Mouse (Mus musculus) large intestine, adult 2 months (tissue): ENCODE results near the gene Padi2. TPM values are rescaled to one million over a fixed set of nuclear protein-coding genes. Genes with fewer than 3 reads are reported as not detected.

Experiments
- DNase-seq: peaks from one replicate; pipeline ENCODE4 v3.0.0-alpha.2; 2012; ENCODE audit warnings: low read depth, low spot score
- WGBS: fragments of 180-500 bp; shearing (Covaris S2); methylation state at CpG from one replicate; pipeline ENCODE4 v1.1.7; 2018; 5-methylcytosine and 5-hydroxymethylcytosine counted together
- polyA plus RNA-seq: library from polyadenylated mRNA; depleted of rRNA; stranded (reverse); fragments of >200 nt; gene quantifications from 2 replicates; pipeline ENCODE4 v1.2.3, GENCODE M21; 2012

Gene Padi2
- polyA plus RNA-seq, 1 experiment, result 2.1 TPM

DNA sequence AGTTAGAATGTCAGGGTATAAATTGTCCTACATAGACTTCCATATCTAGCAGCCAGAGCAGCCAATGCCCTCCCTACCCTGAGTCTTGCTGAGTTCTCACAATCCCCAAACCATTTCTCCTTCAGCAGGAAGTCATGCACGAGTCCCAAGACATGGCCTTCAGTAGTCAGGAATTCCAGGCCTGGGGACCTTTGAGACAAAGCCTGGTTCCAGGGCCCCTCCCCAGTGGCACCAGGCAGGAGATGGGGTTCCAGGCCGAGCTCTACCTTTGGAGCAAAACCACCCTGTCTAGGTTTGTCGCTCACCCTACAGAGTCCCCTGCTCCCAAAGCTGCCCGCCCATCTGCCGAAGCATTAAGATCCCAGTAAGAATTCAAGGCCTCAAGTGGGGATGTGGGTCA lies 10.2 kb downstream of the Padi2 start:
- 90% methylated on average over 5 of the region's 5 CpGs for WGBS
- no peak for DNase-seq

DNA sequence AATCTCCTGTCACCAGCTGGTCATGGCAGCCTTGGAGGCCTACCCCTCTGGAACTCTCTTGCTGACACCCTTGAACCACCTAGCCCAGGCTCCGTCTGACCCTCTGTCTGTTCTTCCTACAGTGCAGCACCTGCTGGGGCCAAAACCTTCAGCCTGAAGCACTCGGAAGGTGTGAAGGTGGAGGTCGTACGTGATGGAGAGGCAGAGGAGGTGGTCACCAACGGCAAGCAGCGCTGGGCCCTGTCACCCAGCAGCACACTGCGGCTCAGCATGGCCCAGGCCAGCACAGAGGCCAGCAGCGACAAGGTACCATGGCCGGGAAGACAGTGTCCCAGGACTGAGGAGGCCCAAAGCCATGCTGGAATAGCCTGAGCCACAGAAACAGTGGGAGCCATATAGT lies 11.3 kb downstream of the Padi2 start:
- 94% methylated on average over 9 of the region's 9 CpGs for WGBS
- no peak for DNase-seq

DNA sequence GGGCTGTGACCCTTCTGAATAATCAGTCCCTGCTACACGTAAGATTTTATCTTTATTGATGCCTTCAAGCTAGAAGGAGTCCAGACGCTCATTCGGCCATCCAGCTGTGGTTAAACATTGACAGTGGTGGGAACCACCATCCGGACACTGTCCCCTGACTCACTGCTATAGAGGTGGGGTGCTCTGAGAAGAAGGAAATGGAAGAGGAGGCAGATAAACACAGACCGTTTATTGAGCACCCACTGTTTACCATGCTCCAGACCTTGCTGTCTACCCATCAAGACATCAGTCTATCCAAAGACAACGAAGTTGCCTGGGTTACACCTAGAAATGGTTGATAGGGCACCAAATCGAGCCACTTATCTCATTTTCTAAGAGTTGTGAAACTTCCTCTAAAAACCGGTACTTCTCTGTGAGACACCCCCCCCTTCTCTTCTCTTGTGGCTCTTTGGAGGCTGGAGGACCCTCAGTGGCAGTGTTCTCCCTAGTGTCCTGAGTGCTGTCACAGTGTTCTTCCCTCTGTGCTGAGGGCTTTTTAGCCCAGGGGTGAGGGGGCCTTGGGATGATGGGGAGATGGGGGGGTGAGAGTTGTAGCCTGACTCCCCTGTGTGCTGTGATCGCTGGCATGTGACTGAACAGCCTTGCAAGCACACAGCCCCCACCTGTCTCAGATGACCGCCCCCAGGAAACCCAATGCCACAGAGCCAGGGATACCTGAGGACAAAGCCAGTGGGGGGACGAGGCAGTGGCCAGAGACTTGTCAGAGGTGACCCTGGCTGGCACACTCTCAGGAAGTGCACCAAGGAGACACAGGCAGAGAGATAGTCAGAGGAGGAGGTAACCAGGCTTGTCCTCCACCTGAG lies 14.1 kb downstream of the Padi2 start:
- WGBS, result 33% methylated on average over 11 of the region's 11 CpGs

GRCm38 (mm10) chr4:140922508-140922907 lies 16.4 kb downstream of the Padi2 start:
- DNase-seq, result no peak
- 85% methylated on average over 5 of the region's 5 CpGs for WGBS

More for the DNA sequence above, 14.1 kb downstream of the Padi2 start:
- no peak for DNase-seq

DNA sequence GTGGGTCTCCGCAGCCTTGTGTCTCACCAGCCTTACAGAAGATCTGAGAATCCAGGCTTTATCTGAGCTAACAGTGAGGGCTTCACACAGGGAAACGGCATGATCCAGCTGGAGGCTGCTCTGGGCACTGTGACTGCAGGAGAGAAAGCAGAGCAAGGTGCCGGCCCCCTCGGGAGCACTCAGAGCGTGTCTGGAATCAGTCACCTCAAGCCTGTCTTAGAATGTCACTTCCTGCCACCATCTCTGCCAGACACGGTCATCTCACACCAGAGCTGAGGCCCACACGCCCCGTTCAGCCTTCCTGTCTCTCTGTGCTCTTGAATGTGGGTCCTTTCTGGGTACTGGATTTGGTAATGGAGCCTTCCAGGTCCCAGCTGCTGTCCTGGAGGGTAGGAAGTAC lies 19.5 kb downstream of the Padi2 start:
- no peak for DNase-seq
- 61% methylated on average over 8 of the region's 8 CpGs for WGBS

- 85% methylated on average over 9 of the region's 9 CpGs for WGBS
- no peak for DNase-seq
Measured at GRCm38 (mm10) chr4:140928349-140928748, 22.2 kb downstream of the Padi2 start.

DNA sequence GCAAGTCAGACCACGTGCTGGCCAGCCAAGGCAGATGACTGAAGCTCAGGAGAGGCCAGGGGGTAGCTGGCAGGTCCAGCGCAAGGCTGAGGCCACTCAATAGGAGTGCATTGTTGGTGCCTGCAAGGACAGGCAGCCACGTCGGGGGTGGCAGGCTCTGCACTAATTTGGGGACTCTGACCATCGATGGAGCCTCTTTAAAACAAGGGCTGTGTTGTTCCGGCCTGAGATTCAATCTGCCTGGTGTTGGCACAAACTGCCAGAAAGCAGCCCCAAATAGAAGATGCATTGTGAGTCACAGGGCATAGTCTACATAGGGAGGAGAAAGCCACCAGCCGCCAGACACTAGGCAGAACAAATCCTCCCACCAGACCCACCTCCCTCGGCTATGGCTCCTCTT lies 23.6 kb downstream of the Padi2 start:
- DNase-seq, result no peak
- 39% methylated on average over 8 of the region's 8 CpGs for WGBS

GRCm38 (mm10) chr4:140930900-140931470 lies 24.8 kb downstream of the Padi2 start:
- DNase-seq, result no peak
- WGBS, result 72% methylated on average over 10 of the region's 10 CpGs

DNA sequence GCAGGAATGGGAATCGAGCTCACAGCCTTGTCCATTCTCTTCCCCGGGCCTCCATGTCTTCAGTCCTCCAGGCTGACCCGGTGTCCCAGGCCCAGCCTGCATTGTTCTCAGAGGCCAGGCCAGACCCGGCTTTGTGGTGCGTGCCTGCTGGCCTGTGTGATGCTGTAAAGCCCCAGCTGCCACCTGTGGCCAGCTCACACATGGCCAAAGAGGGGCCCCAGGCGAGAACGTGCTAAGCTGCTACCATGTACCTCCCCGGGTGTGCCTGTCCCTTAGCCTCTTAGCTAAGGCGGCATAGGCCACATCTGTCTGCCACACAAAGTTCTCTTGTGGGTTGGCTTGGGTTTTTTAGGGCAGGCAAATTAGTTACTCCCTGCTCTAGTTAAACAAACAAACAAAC lies 29.5 kb downstream of the Padi2 start:
- 84% methylated on average over 9 of the region's 9 CpGs for WGBS

GRCm38 (mm10) chr4:140944356-140944755 lies 38.2 kb downstream of the Padi2 start:
- DNase-seq, result no peak
- WGBS, result 85% methylated on average over 12 of the region's 12 CpGs

More for the DNA sequence above, 29.5 kb downstream of the Padi2 start:
- DNase-seq, result no peak

GRCm38 (mm10) chr4:140944961-140945442 lies 38.9 kb downstream of the Padi2 start:
- WGBS, result 71% methylated on average over 5 of the region's 5 CpGs
- no peak for DNase-seq

DNA sequence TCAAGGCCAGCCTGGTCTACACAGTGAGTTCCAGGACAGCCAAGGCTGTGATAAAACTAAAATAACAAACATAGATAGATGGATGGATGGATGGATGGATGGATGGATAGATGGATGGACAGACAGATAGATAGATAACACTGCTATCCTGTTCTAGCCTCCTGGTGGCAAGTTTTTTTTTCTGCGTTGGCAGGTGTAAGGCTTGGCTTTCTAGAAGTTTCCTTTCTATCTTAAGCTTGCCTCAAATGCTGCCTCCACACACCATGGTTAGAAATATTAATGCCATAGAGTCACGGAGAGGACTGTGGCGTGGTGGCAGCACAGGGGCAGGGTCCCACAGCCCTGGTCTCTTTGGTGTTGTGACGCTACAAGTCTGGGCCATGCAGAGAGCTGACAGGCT lies 39.4 kb downstream of the Padi2 start:
- no peak for DNase-seq
- WGBS, result 96% methylated on average over 4 of the region's 4 CpGs

- WGBS, result 37% methylated on average over 4 of the region's 4 CpGs
Measured at GRCm38 (mm10) chr4:140946048-140946447, 39.9 kb downstream of the Padi2 start.

DNA sequence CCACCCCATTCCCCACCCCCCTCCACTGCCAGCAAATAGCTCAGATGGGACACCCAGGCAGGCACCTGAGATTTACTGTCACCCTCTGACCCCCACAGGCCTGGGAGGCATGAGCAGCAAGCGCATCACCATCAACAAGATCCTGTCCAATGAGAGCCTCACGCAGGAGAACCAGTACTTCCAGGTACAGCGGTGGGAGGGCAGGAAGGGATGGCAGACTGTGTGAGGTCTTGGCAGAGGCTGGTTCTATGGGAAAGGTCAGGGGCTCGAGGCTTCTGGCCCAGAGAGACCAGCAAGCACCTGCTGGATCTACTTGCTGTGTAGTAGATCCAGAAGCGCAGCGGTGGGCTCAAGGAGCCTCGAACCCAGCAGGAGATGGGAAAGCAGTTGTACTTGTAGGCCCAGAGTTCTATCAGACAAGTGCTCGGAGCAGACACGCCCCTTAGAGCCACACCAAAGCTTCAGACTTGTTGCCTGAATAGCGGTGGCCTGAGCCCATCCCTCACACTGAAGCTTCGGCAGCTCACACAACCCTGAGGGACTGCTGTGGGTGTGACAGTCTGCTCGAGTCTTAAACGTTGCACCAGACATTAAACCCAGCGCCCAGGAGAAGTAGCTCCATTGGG lies 40.5 kb downstream of the Padi2 start:
- 66% methylated on average over 14 of the region's 14 CpGs for WGBS
- no peak for DNase-seq

More at GRCm38 (mm10) chr4:140946048-140946447, 39.9 kb downstream of the Padi2 start:
- DNase-seq, result no peak

DNA sequence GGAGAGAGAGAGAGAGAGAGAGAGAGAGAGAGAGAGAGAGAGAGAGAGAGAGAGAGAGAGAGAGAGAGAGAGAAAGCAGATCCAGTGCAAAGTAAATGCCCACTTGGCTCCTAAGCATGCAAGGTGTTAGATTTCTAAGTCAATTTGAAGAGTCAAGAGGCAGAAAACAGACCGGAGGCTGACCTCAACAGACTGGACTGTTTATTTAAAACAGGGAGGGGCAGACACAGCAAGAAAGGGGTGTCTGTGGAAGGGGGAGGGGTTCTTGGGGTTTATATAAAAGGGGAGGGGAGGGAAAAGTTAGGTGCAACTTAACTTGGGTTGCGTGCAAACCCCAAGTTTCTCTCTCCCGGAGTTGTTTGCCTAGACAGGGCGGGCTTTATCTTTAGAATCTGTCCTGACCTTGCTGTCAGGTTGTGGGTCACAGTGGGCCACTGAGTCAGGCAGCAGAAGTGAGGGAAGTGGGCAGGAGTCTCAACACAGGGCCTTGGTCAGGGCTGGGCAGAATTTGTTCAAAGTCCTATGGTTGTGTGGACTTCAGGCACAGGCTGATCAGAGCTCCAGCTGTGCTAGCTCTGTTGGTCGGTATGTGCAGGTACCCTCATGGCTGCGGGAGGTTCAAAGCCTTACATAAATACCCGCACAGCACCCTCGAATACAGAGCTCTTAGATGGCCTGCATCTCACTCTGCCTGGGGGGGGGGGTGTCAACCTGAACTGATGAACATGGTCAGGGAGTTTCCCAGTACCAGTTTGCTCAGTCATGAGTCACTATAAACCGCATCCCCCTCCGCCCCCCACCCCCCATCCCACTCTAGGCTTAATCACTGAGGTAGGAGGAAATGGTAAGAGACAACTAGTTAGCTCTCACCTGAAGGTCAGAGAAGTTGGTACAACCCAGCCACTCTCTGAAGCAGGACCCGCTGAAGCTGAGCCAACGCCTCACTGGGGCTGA lies 41.6 kb downstream of the Padi2 start:
- WGBS, result 73% methylated on average over 12 of the region's 12 CpGs
- no peak for DNase-seq

- 60% methylated on average over 6 of the region's 6 CpGs for WGBS
- DNase-seq, result no peak
Measured at GRCm38 (mm10) chr4:140948481-140948880, 42.3 kb downstream of the Padi2 start.

GRCm38 (mm10) chr4:140949052-140949451 lies 42.9 kb downstream of the Padi2 start:
- WGBS, result 89% methylated on average over 8 of the region's 8 CpGs
- no peak for DNase-seq

DNA sequence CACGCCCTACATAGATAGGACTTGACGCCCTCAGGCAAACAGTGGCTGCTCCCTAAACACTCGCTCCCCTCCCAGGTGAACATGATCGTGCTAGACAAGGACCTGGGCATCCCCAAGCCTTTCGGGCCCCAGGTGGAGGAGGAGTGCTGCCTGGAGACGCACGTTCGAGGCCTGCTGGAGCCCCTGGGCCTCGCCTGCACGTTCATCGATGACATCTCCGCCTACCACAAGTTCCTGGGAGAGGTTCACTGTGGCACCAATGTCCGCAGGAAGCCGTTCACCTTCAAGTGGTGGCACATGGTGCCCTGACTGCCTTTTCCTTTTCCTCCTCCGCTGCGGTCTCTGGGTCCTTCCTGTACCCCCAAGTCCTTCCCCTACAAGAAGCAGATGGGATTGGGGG lies 43.5 kb downstream of the Padi2 start:
- no peak for DNase-seq
- 76% methylated on average over 16 of the region's 16 CpGs for WGBS

- DNase-seq, result no peak
- 77% methylated on average over 3 of the region's 3 CpGs for WGBS
Measured at GRCm38 (mm10) chr4:140950574-140950973, 44.4 kb downstream of the Padi2 start.
